Mouse (Mus musculus) cortical plate, adult 2 months (tissue): ENCODE measurements around the gene Pam16.
A peak's percentile ranks its signal among the peaks of the same experiment; 100 is the strongest.

Experiments used
- CTCF ChIP-seq: fragments of 200-500 bp; IDR thresholded peaks from 2 replicates; pipeline ENCODE4 v1.5.1; 2011; ENCODE audit warnings: mild to moderate bottlenecking, control low read depth, low read length; ENCODE audit not compliant: insufficient read depth; ENCODE audit errors: extremely low read depth
- POLR2A ChIP-seq: fragments of 200-500 bp; IDR thresholded peaks from 2 replicates; pipeline ENCODE4 v1.6.1; 2011; ENCODE audit warnings: mild to moderate bottlenecking, low read length, control low read depth; ENCODE audit not compliant: insufficient read depth; ENCODE audit errors: extremely low read depth

- TF ChIP-seq CTCF, result no peak
- peak; percentile 70 for TF ChIP-seq POLR2A
These were observed at the start of gene Pam16 for GRCm38 (mm10) chr16:4624481-4625110.
